Mouse (Mus musculus): Measurements from ENCODE around the gene Slc7a5.

Slc7a5 gene

GRCm38 (mm10) chr8:121848495-121848894, 59.0 kb downstream of the Slc7a5 start:
- DNase-seq = no peak

GRCm38 (mm10) chr8:121847987-121848386, 59.5 kb downstream of the Slc7a5 start:
- no peak for DNase-seq

GRCm38 (mm10) chr8:121847261-121847822, 60.2 kb downstream of the Slc7a5 start:
- no peak for DNase-seq

GRCm38 (mm10) chr8:121846815-121847214, 60.7 kb downstream of the Slc7a5 start:
- DNase-seq = no peak

- no peak for DNase-seq
These were observed 62.7 kb downstream of the Slc7a5 start for GRCm38 (mm10) chr8:121844765-121845164.

- no peak for DNase-seq
These were observed 64.2 kb downstream of the Slc7a5 start for GRCm38 (mm10) chr8:121843184-121843733.

- no peak for DNase-seq
These were observed 65.2 kb downstream of the Slc7a5 start for GRCm38 (mm10) chr8:121842064-121842955.

GRCm38 (mm10) chr8:121841242-121841641, 66.3 kb downstream of the Slc7a5 start:
- peak; percentile 89 to 93 for DNase-seq

- peak; percentile 81 to 88 for DNase-seq
These were observed 75.0 kb downstream of the Slc7a5 start for GRCm38 (mm10) chr8:121832503-121832902.

- no peak for DNase-seq
These were observed 75.4 kb downstream of the Slc7a5 start for GRCm38 (mm10) chr8:121832061-121832460.
